Mouse (Mus musculus): ENCODE measurements around the gene Gldc.

DNA sequence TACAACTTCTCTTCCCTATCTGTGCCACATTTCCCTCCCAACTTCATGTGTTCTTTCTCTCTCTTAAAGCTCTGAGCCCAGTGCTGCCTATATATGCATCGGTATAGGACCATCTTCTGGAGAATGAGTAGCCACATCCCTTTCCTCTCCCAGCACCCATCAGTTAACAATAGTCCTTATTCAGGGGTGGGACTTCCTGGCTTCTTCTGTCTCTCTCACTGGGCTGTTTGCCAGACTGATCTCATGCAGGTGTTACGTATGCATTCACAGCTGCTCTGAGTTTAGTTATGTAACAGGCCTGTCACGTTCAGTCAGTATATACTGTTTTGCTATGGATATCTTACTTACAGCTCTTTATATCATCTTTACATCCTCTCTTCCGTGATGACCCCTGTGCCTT lies 109.4 kb downstream of the Gldc start:
- no peak for TF ChIP-seq CTCF (conservative IDR thresholded peaks at IDR 0.05; ENCODE audit: low read length)
- TF ChIP-seq POU5F1 (IDR thresholded peaks at IDR 0.05; ENCODE audit: borderline replicate concordance, low read length): no peak
- TF ChIP-seq NANOG (IDR thresholded peaks at IDR 0.05; ENCODE audit: borderline replicate concordance, low read length): no peak

Data from E14TG2a.4 (cell line).